Mouse (Mus musculus) small intestine, adult 2 months (tissue): ENCODE data around the gene Phldb2.

Source experiments
- CTCF ChIP-seq: fragments of 200-500 bp; IDR thresholded peaks from 2 replicates; pipeline ENCODE4 v1.5.1; 2012; ENCODE audit warnings: low read depth, mild to moderate bottlenecking, control low read depth, inconsistent platforms, low read length, moderate library complexity, mixed read lengths; ENCODE audit not compliant: insufficient replicate concordance, insufficient read length; ENCODE audit errors: extremely low read depth
- POLR2A ChIP-seq: fragments of 200-500 bp; IDR thresholded peaks from 2 replicates; pipeline ENCODE4 v1.6.1; 2012; ENCODE audit warnings: low read depth, mild to moderate bottlenecking, control low read depth, inconsistent platforms, low read length, moderate library complexity

- no peak for TF ChIP-seq POLR2A
- TF ChIP-seq CTCF, result no peak
Observed at GRCm38 (mm10) chr16:45896587-45896986, 56.8 kb downstream of the Phldb2 start.
